Mouse (Mus musculus): Measurements from ENCODE around the gene Foxa3. TPM values are rescaled to one million over a fixed set of nuclear protein-coding genes. Genes with fewer than 3 reads are reported as not detected.

Foxa3 gene
- polyA plus RNA-seq, 1 experiment from 2014 or later = 0.09 TPM

GRCm38 (mm10) chr7:19052345-19053135 is 29.2 kb upstream of the Foxa3 start:
- peaks cover 16% of the 10 kb centered on the region for H3K4me1 ChIP-seq
- DNase-seq (ENCODE audit: low spot score) = no peak
- no peaks in the 10 kb centered on the region for H3K9me3 ChIP-seq (replicated peaks)
- no peak overlapping the region for H3K27ac ChIP-seq (replicated peaks)
- H3K36me3 ChIP-seq = peaks cover 82% of the 10 kb centered on the region
- H3K27me3 ChIP-seq (ENCODE audit: low read depth, poor library complexity, severe bottlenecking) = no peaks in the 10 kb centered on the region
- 89% methylated on average over 15 of the region's 15 CpGs for WGBS
- no peak overlapping the region for H3K4me3 ChIP-seq

- Histone ChIP-seq H3K4me3 (no peak overlapping the region), H3K36me3 (peaks cover 92% of the 10 kb centered on the region), H3K27ac (replicated peaks) (no peak overlapping the region), H3K4me1 (peaks cover 16% of the 10 kb centered on the region), H3K27me3 (ENCODE audit: low read depth, poor library complexity, severe bottlenecking) (no peaks in the 10 kb centered on the region), H3K9me3 (replicated peaks) (no peaks in the 10 kb centered on the region)
- 80% methylated on average over 4 of the region's 4 CpGs for WGBS
- no peak for DNase-seq (ENCODE audit: low spot score)
Measured at GRCm38 (mm10) chr7:19051161-19051560, 27.8 kb upstream of the Foxa3 start.

GRCm38 (mm10) chr7:19050172-19050571 is 26.8 kb upstream of the Foxa3 start:
- 90% methylated on average over 8 of the region's 8 CpGs for WGBS
- Histone ChIP-seq H3K36me3 (peaks cover 98% of the 10 kb centered on the region), H3K27ac (replicated peaks) (no peak overlapping the region), H3K4me1 (peaks cover 16% of the 10 kb centered on the region), H3K4me3 (no peak overlapping the region), H3K27me3 (ENCODE audit: low read depth, poor library complexity, severe bottlenecking) (no peaks in the 10 kb centered on the region), H3K9me3 (replicated peaks) (no peaks in the 10 kb centered on the region)
- DNase-seq (ENCODE audit: low spot score) = no peak

GRCm38 (mm10) chr7:19049252-19049651 is 25.9 kb upstream of the Foxa3 start:
- H3K36me3 ChIP-seq = peaks cover 99% of the 10 kb centered on the region
- H3K4me3 ChIP-seq = no peak overlapping the region
- H3K9me3 ChIP-seq (replicated peaks) = no peaks in the 10 kb centered on the region
- no peak for DNase-seq (ENCODE audit: low spot score)
- no peaks in the 10 kb centered on the region for H3K27me3 ChIP-seq (ENCODE audit: low read depth, poor library complexity, severe bottlenecking)
- WGBS = 91% methylated on average over 5 of the region's 5 CpGs
- peaks cover 7% of the 10 kb centered on the region for H3K4me1 ChIP-seq
- H3K27ac ChIP-seq (replicated peaks) = no peak overlapping the region

GRCm38 (mm10) chr7:19048006-19048527 is 24.7 kb upstream of the Foxa3 start:
- Histone ChIP-seq H3K4me1 (no peaks in the 10 kb centered on the region), H3K4me3 (no peak overlapping the region), H3K9me3 (replicated peaks) (no peaks in the 10 kb centered on the region), H3K36me3 (peaks cover 98% of the 10 kb centered on the region), H3K27me3 (ENCODE audit: low read depth, poor library complexity, severe bottlenecking) (no peaks in the 10 kb centered on the region), H3K27ac (replicated peaks) (no peak overlapping the region)
- 91% methylated on average over 14 of the region's 14 CpGs for WGBS
- no peak for DNase-seq (ENCODE audit: low spot score)

- H3K36me3 ChIP-seq = peaks cover 99% of the 10 kb centered on the region
- DNase-seq (ENCODE audit: low spot score) = no peak
- no peak overlapping the region for H3K4me3 ChIP-seq
- H3K9me3 ChIP-seq (replicated peaks) = no peaks in the 10 kb centered on the region
- H3K27me3 ChIP-seq (ENCODE audit: low read depth, poor library complexity, severe bottlenecking) = no peaks in the 10 kb centered on the region
- no peaks in the 10 kb centered on the region for H3K4me1 ChIP-seq
- WGBS = 93% methylated on average over 11 of the region's 11 CpGs
- no peak overlapping the region for H3K27ac ChIP-seq (replicated peaks)
Measured at GRCm38 (mm10) chr7:19046286-19047069, 23.1 kb upstream of the Foxa3 start.

GRCm38 (mm10) chr7:19044616-19045015 is 21.3 kb upstream of the Foxa3 start:
- Histone ChIP-seq H3K27ac (replicated peaks) (no peak overlapping the region), H3K4me3 (no peak overlapping the region), H3K9me3 (replicated peaks) (no peaks in the 10 kb centered on the region), H3K4me1 (no peaks in the 10 kb centered on the region), H3K36me3 (peaks cover 99% of the 10 kb centered on the region), H3K27me3 (ENCODE audit: low read depth, poor library complexity, severe bottlenecking) (no peaks in the 10 kb centered on the region)
- 99% methylated on average over 6 of the region's 6 CpGs for WGBS
- DNase-seq (ENCODE audit: low spot score) = no peak

GRCm38 (mm10) chr7:19031641-19032040 is 8.3 kb upstream of the Foxa3 start:
- Histone ChIP-seq H3K27ac (replicated peaks) (no peak overlapping the region), H3K27me3 (ENCODE audit: low read depth, poor library complexity, severe bottlenecking) (no peaks in the 10 kb centered on the region), H3K9me3 (replicated peaks) (no peaks in the 10 kb centered on the region), H3K36me3 (peaks cover 86% of the 10 kb centered on the region), H3K4me3 (no peak overlapping the region), H3K4me1 (peaks cover 8% of the 10 kb centered on the region)
- WGBS = 44% methylated on average over 4 of the region's 4 CpGs
- peak; percentile 45 for DNase-seq (ENCODE audit: low spot score)

GRCm38 (mm10) chr7:19029084-19029653 is 5.8 kb upstream of the Foxa3 start:
- Histone ChIP-seq H3K27ac (replicated peaks) (no peak overlapping the region), H3K27me3 (ENCODE audit: low read depth, poor library complexity, severe bottlenecking) (no peaks in the 10 kb centered on the region), H3K4me3 (no peak overlapping the region), H3K4me1 (peaks cover 27% of the 10 kb centered on the region), H3K9me3 (replicated peaks) (no peaks in the 10 kb centered on the region), H3K36me3 (peaks cover 62% of the 10 kb centered on the region)
- 63% methylated on average over 6 of the region's 6 CpGs for WGBS
- peak; percentile 57 for DNase-seq (ENCODE audit: low spot score)

GRCm38 (mm10) chr7:19028067-19028466 is 4.7 kb upstream of the Foxa3 start:
- Histone ChIP-seq H3K36me3 (peaks cover 50% of the 10 kb centered on the region), H3K27ac (replicated peaks) (no peak overlapping the region), H3K4me3 (no peak overlapping the region), H3K27me3 (ENCODE audit: low read depth, poor library complexity, severe bottlenecking) (peaks cover 9% of the 10 kb centered on the region), H3K4me1 (peaks cover 35% of the 10 kb centered on the region), H3K9me3 (replicated peaks) (no peaks in the 10 kb centered on the region)
- no peak for DNase-seq (ENCODE audit: low spot score)

- Histone ChIP-seq H3K36me3 (peaks cover 18% of the 10 kb centered on the region), H3K9me3 (replicated peaks) (no peaks in the 10 kb centered on the region), H3K27me3 (ENCODE audit: low read depth, poor library complexity, severe bottlenecking) (peaks cover 40% of the 10 kb centered on the region), H3K4me1 (peaks cover 27% of the 10 kb centered on the region), H3K4me3 (peak overlapping the region; percentile 78), H3K27ac (replicated peaks) (peak overlapping the region; percentile 92)
- 2% methylated on average over 36 of the region's 36 CpGs for WGBS
- no peak for DNase-seq (ENCODE audit: low spot score)
Measured at GRCm38 (mm10) chr7:19024581-19025255, 1.4 kb upstream of the Foxa3 start.

GRCm38 (mm10) chr7:19024096-19024506 is 763 bp upstream of the Foxa3 start, which contains the start of gene Sympk:
Sympk (plus strand) TSS chr7:19024377.
- peak within 1 kb of the TSS; percentile 92 for H3K27ac ChIP-seq (replicated peaks)

More at GRCm38 (mm10) chr7:19024096-19024506, 763 bp upstream of the Foxa3 start, which contains the start of gene Sympk:
- DNase-seq (ENCODE audit: low spot score) = peak; percentile 94
- under 1% methylated on average over 50 of the region's 50 CpGs for WGBS
- Histone ChIP-seq H3K4me3 (peak within 1 kb of the TSS; percentile 78), H3K36me3 (peaks cover 11% of the 10 kb centered on the region), H3K4me1 (peaks cover 27% of the 10 kb centered on the region), H3K9me3 (replicated peaks) (no peaks in the 10 kb centered on the region), H3K27me3 (ENCODE audit: low read depth, poor library complexity, severe bottlenecking) (peaks cover 40% of the 10 kb centered on the region)

Data from midbrain, embryonic 10.5 days (tissue).